In genomic region chr12:113028898-113029297, GRCm38 (mm10) we compare ENCODE assay signal across 1 mouse cellular context.
TF ChIP-seq lines count a peak whose summit lies in the region.

No protein-coding gene starts in this region.

TF ChIP-seq in myocyte, 11 proteins besides CTCF, POLR2A, EP300 and RAD21 (continued from another document):
- peak; percentile 88 to 96 (median 93) for TF ChIP-seq MYOG (IDR thresholded peaks at IDR 0.05; ENCODE audit: control insufficient read depth in 1 of 3, insufficient read depth in 1 of 3, insufficient read length in 2 of 3, low read depth in 2 of 3)
- TF ChIP-seq MAX (IDR thresholded peaks at IDR 0.05; ENCODE audit: low read depth): no peak
- TF ChIP-seq MYOD1 (IDR thresholded peaks at IDR 0.05; ENCODE audit: control insufficient read depth in 1 of 3, insufficient read length in 2 of 3, low read depth in 2 of 3): peak in 2 of 3 experiments; percentile 93 to 94
- TF ChIP-seq TCF3 (IDR thresholded peaks at IDR 0.05; ENCODE audit: insufficient read length, low read depth): peak; percentile 73
- TF ChIP-seq USF1 (IDR thresholded peaks at IDR 0.05; ENCODE audit: low read depth): no peak
- no peak for TF ChIP-seq SRF (IDR thresholded peaks at IDR 0.05; ENCODE audit: control insufficient read depth, insufficient read length, low read depth)
